Mouse (Mus musculus): ENCODE results near the gene Rhob. TPM values are rescaled to one million over a fixed set of nuclear protein-coding genes. Genes with fewer than 3 reads are reported as not detected.

Gene Rhob
- polyA plus RNA-seq, 1 experiment from 2014 or later: 18.4 TPM

GRCm38 (mm10) chr12:8506954-8507707 is 7.3 kb upstream of the Rhob start:
- no peak for DNase-seq (ENCODE audit: low spot score)

GRCm38 (mm10) chr12:8504131-8504530 is 4.3 kb upstream of the Rhob start:
- DNase-seq (ENCODE audit: low spot score): no peak

- peak; percentile 73 for DNase-seq (ENCODE audit: low spot score)
These were observed 2.7 kb upstream of the Rhob start for GRCm38 (mm10) chr12:8502546-8502945.

- DNase-seq (ENCODE audit: low spot score): no peak
These were observed 1.9 kb upstream of the Rhob start for GRCm38 (mm10) chr12:8501571-8502305.

- DNase-seq (ENCODE audit: low spot score): peak; percentile 10
These were observed 1.1 kb upstream of the Rhob start for GRCm38 (mm10) chr12:8500597-8501570.

GRCm38 (mm10) chr12:8499001-8499870 is 573 bp downstream of the Rhob start:
- peak; percentile 19 for DNase-seq (ENCODE audit: low spot score)

- DNase-seq (ENCODE audit: low spot score): no peak
These were observed 1.2 kb downstream of the Rhob start for GRCm38 (mm10) chr12:8498591-8499000.

GRCm38 (mm10) chr12:8498148-8498571 is 1.6 kb downstream of the Rhob start:
- no peak for DNase-seq (ENCODE audit: low spot score)

- DNase-seq (ENCODE audit: low spot score): no peak
These were observed 2.5 kb downstream of the Rhob start for GRCm38 (mm10) chr12:8497314-8497706.

- no peak for DNase-seq (ENCODE audit: low spot score)
These were observed 3.0 kb downstream of the Rhob start for GRCm38 (mm10) chr12:8496679-8497313.

GRCm38 (mm10) chr12:8495881-8496678 is 3.7 kb downstream of the Rhob start:
- DNase-seq (ENCODE audit: low spot score): peak; percentile 75

GRCm38 (mm10) chr12:8494675-8495074 is 5.1 kb downstream of the Rhob start:
- no peak for DNase-seq (ENCODE audit: low spot score)

GRCm38 (mm10) chr12:8493386-8493785 is 6.4 kb downstream of the Rhob start:
- no peak for DNase-seq (ENCODE audit: low spot score)

- DNase-seq (ENCODE audit: low spot score): no peak
These were observed 10.7 kb downstream of the Rhob start for GRCm38 (mm10) chr12:8489098-8489497.

GRCm38 (mm10) chr12:8488652-8488980 is 11.2 kb downstream of the Rhob start:
- no peak for DNase-seq (ENCODE audit: low spot score)

GRCm38 (mm10) chr12:8487959-8488651 is 11.7 kb downstream of the Rhob start:
- no peak for DNase-seq (ENCODE audit: low spot score)

- no peak for DNase-seq (ENCODE audit: low spot score)
These were observed 12.5 kb downstream of the Rhob start for GRCm38 (mm10) chr12:8487281-8487680.

GRCm38 (mm10) chr12:8485247-8485646 is 14.6 kb downstream of the Rhob start:
- no peak for DNase-seq (ENCODE audit: low spot score)

GRCm38 (mm10) chr12:8482169-8482568 is 17.6 kb downstream of the Rhob start:
- no peak for DNase-seq (ENCODE audit: low spot score)
